In genomic region chr12:117843302-117844074, GRCm38 (mm10) we compare ENCODE assay signal across 8 mouse cellular contexts. TPM values are rescaled to one million over a fixed set of nuclear protein-coding genes. Genes with fewer than 3 reads are reported as not detected.
A peak's percentile ranks its signal among the peaks of the same experiment; 100 is the strongest.
DNase-seq lines count a peak whose midpoint lies in the region; ATAC-seq lines count a peak whose summit lies in the region.

No protein-coding gene starts in this region.

- no peaks in the 10 kb centered on the region for H3K4me1 ChIP-seq in intestine, embryonic 14.5 days (replicated peaks; ENCODE audit: control insufficient read depth, insufficient read depth, low read length)

- no peaks in the 10 kb centered on the region for H3K27me3 ChIP-seq in intestine, embryonic 14.5 days (replicated peaks; ENCODE audit: control insufficient read depth, insufficient read depth, low read length)

- H3K36me3 ChIP-seq in intestine, embryonic 14.5 days (ENCODE audit: control insufficient read depth, insufficient read depth, low read length), result no peaks in the 10 kb centered on the region

- H3K4me3 ChIP-seq in intestine, embryonic 14.5 days (ENCODE audit: low read depth, low read length), result peak overlapping the region; percentile 67

- WGBS in intestine, embryonic 14.5 days, result under 1% methylated on average over 73 of the region's 75 CpGs

- peak; percentile 95 for ATAC-seq in intestine, embryonic 14.5 days (replicated peaks; ENCODE audit: low FRiP score, low TSS enrichment, low read depth)

- intact Hi-C loops in left cerebral cortex, postnatal 36 days (cut with DNase I), result no loop called here

- H3K4me2 ChIP-seq in intestine, embryonic 14.5 days (ENCODE audit: low read length), result peak overlapping the region; percentile 77

- H3K9ac ChIP-seq in intestine, embryonic 14.5 days (ENCODE audit: low read length), result peak overlapping the region; percentile 81

- H3K27ac ChIP-seq in intestine, embryonic 14.5 days (ENCODE audit: low read depth), result peak overlapping the region; percentile 79

- H3K9me3 ChIP-seq in intestine, embryonic 14.5 days (ENCODE audit: control insufficient read depth, low read length), result no peaks in the 10 kb centered on the region

- DNase-seq in adipocyte (ENCODE audit: low spot score), result peak; percentile 48
- peak; percentile 44 to 55 for DNase-seq in cerebellum, postnatal 36 days
- peak; percentile 56 for DNase-seq in gastrocnemius, postnatal 10 days
- peak; percentile 90 for DNase-seq in intestine, embryonic 14.5 days (ENCODE audit: low spot score)
- peak; percentile 54 to 69 for DNase-seq in left cerebral cortex, postnatal 36 days (ENCODE audit: low spot score in 2 of 2)
- DNase-seq in mesoderm, embryonic 11.5 days (ENCODE audit: low read depth, low spot score), result peak; percentile 87
- peak; percentile 66 for DNase-seq in right cerebral cortex, postnatal 25 days
- DNase-seq in urinary bladder, postnatal 36 days (ENCODE audit: low spot score in 2 of 2), result peak; percentile 46 to 56

RNA-seq across cellular contexts. Expression of gene Cdca7l, which starts 39.4 kb away (rescaled TPM):
- total RNA-seq in gastrocnemius, postnatal 10 days (2021), result 1 to 10 TPM; 3.0 to 3.4 TPM
- polyA plus RNA-seq in intestine, embryonic 14.5 days (2014; fragmentation: Nextera tagmentation; extraction: Ambion mirVana), result 55.7 and 59.0 TPM in 2 replicates
- 1 to 10 TPM in 1 of 2 experiments, under 1 TPM in 1; 0.49 to 1.7 TPM for total RNA-seq in left cerebral cortex, postnatal 36 days (2021)

Comparison
In these comparisons a context has a peak if more than half of its experiments do, and no peak if none do; other contexts are left out.
1. Peak in every context shown above with its lines: DNase-seq, ATAC-seq, H3K4me3 ChIP-seq and H3K27ac ChIP-seq.